Mouse (Mus musculus): Measurements from ENCODE around the gene Vwc2.

- no peak for TF ChIP-seq CTCF (IDR thresholded peaks at IDR 0.05; ENCODE audit: control insufficient read depth, insufficient read depth, insufficient read length)
- no peak for TF ChIP-seq USF1 (IDR thresholded peaks at IDR 0.05; ENCODE audit: low read depth)
- TF ChIP-seq MAX (IDR thresholded peaks at IDR 0.05) = no peak
- TF ChIP-seq CEBPB (IDR thresholded peaks at IDR 0.05; ENCODE audit: low read depth) = no peak
- TF ChIP-seq MYOG (IDR thresholded peaks at IDR 0.05; ENCODE audit: control insufficient read depth, extremely low read depth, insufficient read length) = no peak
- no peak for TF ChIP-seq MYOD1 (IDR thresholded peaks at IDR 0.05; ENCODE audit: control insufficient read depth, insufficient read length, low read depth)
These were observed 61.2 kb downstream of the Vwc2 start for GRCm38 (mm10) chr11:11175259-11175658.

All from C2C12 (cell line).